Mouse (Mus musculus): Measurements from ENCODE around the gene P2ry6. TPM values are rescaled to one million over a fixed set of nuclear protein-coding genes. Genes with fewer than 3 reads are reported as not detected.

P2ry6 gene
- 1 to 10 TPM; 3.3 to 3.8 TPM for total RNA-seq (2021)

GRCm38 (mm10) chr7:100974135-100974903 lies at the start of gene P2ry6:
TSS of gene P2ry6 (minus strand) at chr7:100974649.
- no peak for DNase-seq (ENCODE audit: low spot score in 2 of 2)
- intact Hi-C loops (cut with DNase I) = no loop called here

GRCm38 (mm10) chr7:101017492-101017891 lies 43.0 kb upstream of the P2ry6 start:
- peak; percentile 34 to 43 for DNase-seq (ENCODE audit: low spot score in 2 of 2)
- intact Hi-C loops (cut with DNase I) = no loop called here

- intact Hi-C loops (cut with DNase I) = no loop called here
- DNase-seq (ENCODE audit: low spot score in 2 of 2) = no peak
Measured at GRCm38 (mm10) chr7:101017021-101017461, 42.6 kb upstream of the P2ry6 start.

GRCm38 (mm10) chr7:101014985-101015384 lies 40.5 kb upstream of the P2ry6 start:
- intact Hi-C loops (cut with DNase I) = no loop called here
- DNase-seq (ENCODE audit: low spot score in 2 of 2) = no peak

GRCm38 (mm10) chr7:101014041-101014440 lies 39.6 kb upstream of the P2ry6 start:
- intact Hi-C loops (cut with DNase I) = no loop called here
- no peak for DNase-seq (ENCODE audit: low spot score in 2 of 2)

- intact Hi-C loops (cut with DNase I) = no loop called here
Measured at GRCm38 (mm10) chr7:101012541-101012940, 38.1 kb upstream of the P2ry6 start, which contains the start of gene P2ry2. TSS of gene P2ry2 (minus strand) at chr7:101012866.

GRCm38 (mm10) chr7:101011681-101012367 lies 37.4 kb upstream of the P2ry6 start:
- DNase-seq (ENCODE audit: low spot score in 2 of 2) = peak; percentile 25 to 33
- intact Hi-C loops (cut with DNase I) = no loop called here

More at GRCm38 (mm10) chr7:101012541-101012940, 38.1 kb upstream of the P2ry6 start, which contains the start of gene P2ry2:
- DNase-seq (ENCODE audit: low spot score in 2 of 2) = no peak

GRCm38 (mm10) chr7:101010741-101011140 lies 36.3 kb upstream of the P2ry6 start:
- intact Hi-C loops (cut with DNase I) = no loop called here
- no peak for DNase-seq (ENCODE audit: low spot score in 2 of 2)

GRCm38 (mm10) chr7:101006201-101006600 lies 31.8 kb upstream of the P2ry6 start:
- intact Hi-C loops (cut with DNase I) = no loop called here
- no peak for DNase-seq (ENCODE audit: low spot score in 2 of 2)

- no peak for DNase-seq (ENCODE audit: low spot score in 2 of 2)
- intact Hi-C loops (cut with DNase I) = no loop called here
Measured at GRCm38 (mm10) chr7:101005119-101005518, 30.7 kb upstream of the P2ry6 start.

- intact Hi-C loops (cut with DNase I) = no loop called here
- DNase-seq (ENCODE audit: low spot score in 2 of 2) = no peak
Measured at GRCm38 (mm10) chr7:101003442-101004326, 29.2 kb upstream of the P2ry6 start.

- no peak for DNase-seq (ENCODE audit: low spot score in 2 of 2)
- intact Hi-C loops (cut with DNase I) = no loop called here
Measured at GRCm38 (mm10) chr7:101002274-101002673, 27.8 kb upstream of the P2ry6 start.

- DNase-seq (ENCODE audit: low spot score in 2 of 2) = no peak
- intact Hi-C loops (cut with DNase I) = no loop called here
Measured at GRCm38 (mm10) chr7:100999623-101000022, 25.2 kb upstream of the P2ry6 start.

- intact Hi-C loops (cut with DNase I) = no loop called here
Measured at GRCm38 (mm10) chr7:100998578-100998960, 24.1 kb upstream of the P2ry6 start.

GRCm38 (mm10) chr7:100997951-100998577 lies 23.6 kb upstream of the P2ry6 start:
- no peak for DNase-seq (ENCODE audit: low spot score in 2 of 2)
- intact Hi-C loops (cut with DNase I) = no loop called here

More at GRCm38 (mm10) chr7:100998578-100998960, 24.1 kb upstream of the P2ry6 start:
- no peak for DNase-seq (ENCODE audit: low spot score in 2 of 2)

- intact Hi-C loops (cut with DNase I) = no loop called here
- DNase-seq (ENCODE audit: low spot score in 2 of 2) = no peak
Measured at GRCm38 (mm10) chr7:100997215-100997614, 22.8 kb upstream of the P2ry6 start.

- no peak for DNase-seq (ENCODE audit: low spot score in 2 of 2)
Measured at GRCm38 (mm10) chr7:100995951-100996350, 21.5 kb upstream of the P2ry6 start.

GRCm38 (mm10) chr7:100995260-100995864 lies 20.9 kb upstream of the P2ry6 start:
- intact Hi-C loops (cut with DNase I) = loop anchor here (1.0 kb wide), 1 partner anchor 49 kb away; no protein-coding TSS in a partner anchor
- DNase-seq (ENCODE audit: low spot score in 2 of 2) = no peak

More at GRCm38 (mm10) chr7:100995951-100996350, 21.5 kb upstream of the P2ry6 start:
- intact Hi-C loops (cut with DNase I) = loop anchor here (1.0 kb wide), 1 partner anchor 48 kb away; no protein-coding TSS in a partner anchor

- intact Hi-C loops (cut with DNase I) = no loop called here
Measured at GRCm38 (mm10) chr7:100993166-100993565, 18.7 kb upstream of the P2ry6 start.

More at GRCm38 (mm10) chr7:100993166-100993565, 18.7 kb upstream of the P2ry6 start:
- no peak for DNase-seq (ENCODE audit: low spot score in 2 of 2)

Measured in left cerebral cortex, postnatal 36 days (tissue).